Mouse (Mus musculus) G1E (cell line): ENCODE data around the gene Olfr846. TPM values are rescaled to one million over a fixed set of nuclear protein-coding genes. Genes with fewer than 3 reads are reported as not detected.

Source experiments
- ATAC-seq: 2 replicates; pipeline ENCODE4 v1.8.0; 2016; ENCODE audit warnings: mild to moderate bottlenecking; ENCODE audit not compliant: insufficient number of reproducible peaks, poor library complexity, low FRiP score, severe bottlenecking; ENCODE audit errors: extremely low read depth
- DNase-seq: peaks from one replicate; pipeline ENCODE4 v3.0.0; 2012; ENCODE audit warnings: low spot score
- H3K27me3 ChIP-seq: 2 replicates; pipeline ENCODE4 v1.6.1; 2012; ENCODE audit warnings: mild to moderate bottlenecking, low read length, inconsistent platforms; ENCODE audit not compliant: insufficient read depth
- H3K36me3 ChIP-seq: replicated peaks from 2 replicates; pipeline ENCODE3; 2012; ENCODE audit warnings: mild to moderate bottlenecking, inconsistent platforms
- H3K4me1 ChIP-seq: 2 replicates; pipeline ENCODE4 v1.6.1; 2012; ENCODE audit warnings: low read depth, low read length, inconsistent platforms, mixed read lengths; ENCODE audit not compliant: insufficient read depth
- H3K4me3 ChIP-seq: 2 replicates; pipeline ENCODE4 v1.5.1; 2012; ENCODE audit warnings: low read depth, mild to moderate bottlenecking, inconsistent platforms, low read length, moderate library complexity, mixed read lengths
- H3K9me3 ChIP-seq: replicated peaks from 2 replicates; pipeline ENCODE4 v1.6.1; 2012; ENCODE audit warnings: inconsistent platforms
- CTCF ChIP-seq: IDR thresholded peaks from 2 replicates; pipeline ENCODE4 v1.5.1; 2012; ENCODE audit warnings: low read depth, low read length, inconsistent platforms, mixed read lengths
- GATA1 ChIP-seq: IDR thresholded peaks from 2 replicates; pipeline ENCODE4 v1.6.1; 2012; ENCODE audit warnings: borderline replicate concordance, low read length, inconsistent platforms, mixed read lengths
- GATA2 ChIP-seq: IDR thresholded peaks from 2 replicates; pipeline ENCODE4 v1.6.1; 2012; ENCODE audit warnings: low read depth, low read length, inconsistent platforms, borderline replicate concordance
- POLR2AphosphoS5 ChIP-seq: IDR thresholded peaks from 2 replicates; pipeline ENCODE4 v1.6.1; 2012; ENCODE audit warnings: low read depth, low read length, inconsistent platforms; ENCODE audit not compliant: insufficient replicate concordance
- TAL1 ChIP-seq: conservative IDR thresholded peaks from 2 replicates; pipeline ENCODE4 v1.6.1; 2012; ENCODE audit warnings: low read depth, low read length, inconsistent platforms, mixed read lengths
- polyA plus RNA-seq: library from polyadenylated mRNA; stranded (reverse); fragments of >175 nt; gene quantifications from 2 replicates; pipeline ENCODE4 v1.2.3, GENCODE M21; 2012
- total RNA-seq, 2 experiments: library from RNA; stranded (forward) in 1 of 2; stranded (reverse) in 1 of 2; fragments of 200-1000 nt in 1 of 2; fragments of >200 nt in 1 of 2; fragmentation: Nextera tagmentation in 1 of 2; gene quantifications; 2 replicates each; pipeline ENCODE4 v1.2.3; 2014 to 2017

Olfr846 gene
- total RNA-seq (2014; fragmentation: Nextera tagmentation): not detected in 2 replicates
- total RNA-seq (2017): 0.22 and 0.29 TPM in 2 replicates
- not detected in 2 replicates for polyA plus RNA-seq

- Histone ChIP-seq H3K4me1 (no peaks in the 10 kb centered on the region), H3K4me3 (no peak within 1 kb of the TSS), H3K9me3 (no peaks in the 10 kb centered on the region), H3K36me3 (no peaks in the 10 kb centered on the region), H3K27me3 (no peaks in the 10 kb centered on the region)
- DNase-seq: no peak
- no peak for ATAC-seq
- TF ChIP-seq TAL1 (no peak), CTCF (no peak), GATA1 (no peak), GATA2 (no peak), POLR2AphosphoS5 (no peak)
Observed at GRCm38 (mm10) chr9:19363905-19364304, at the start of gene Olfr846. Olfr846 (minus strand) TSS chr9:19364005.

DNA sequence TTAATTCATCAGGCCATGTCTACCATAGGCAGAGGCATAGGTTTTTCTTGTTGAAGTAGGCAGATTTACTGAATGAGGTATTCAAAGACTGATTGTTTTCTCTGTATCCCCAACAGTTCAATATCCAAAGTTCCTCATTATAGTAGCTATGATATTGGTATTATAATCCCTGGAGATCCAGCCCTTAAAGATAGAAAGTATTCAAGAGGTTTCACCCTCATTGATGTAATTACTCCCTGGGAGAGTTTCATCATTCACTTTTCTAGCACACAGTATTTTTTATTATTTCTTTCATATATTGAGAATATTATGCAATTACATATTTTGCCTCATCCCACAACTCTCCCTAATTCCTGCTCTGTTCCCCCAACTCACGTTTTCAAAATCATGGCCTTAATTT is 14.8 kb upstream of the Olfr846 start, which contains the start of gene Olfr847:
Olfr847 (minus strand) TSS at position 101 of the 400 bp plus-strand sequence.
- TF ChIP-seq POLR2AphosphoS5 (no peak), GATA2 (no peak), CTCF (no peak), TAL1 (no peak), GATA1 (no peak)
- H3K27me3 ChIP-seq: no peaks in the 10 kb centered on the region
- H3K9me3 ChIP-seq: no peaks in the 10 kb centered on the region
- H3K4me1 ChIP-seq: no peaks in the 10 kb centered on the region
- H3K36me3 ChIP-seq: no peaks in the 10 kb centered on the region
- DNase-seq: no peak
- ATAC-seq: no peak
- H3K4me3 ChIP-seq: no peak within 1 kb of the TSS

DNA sequence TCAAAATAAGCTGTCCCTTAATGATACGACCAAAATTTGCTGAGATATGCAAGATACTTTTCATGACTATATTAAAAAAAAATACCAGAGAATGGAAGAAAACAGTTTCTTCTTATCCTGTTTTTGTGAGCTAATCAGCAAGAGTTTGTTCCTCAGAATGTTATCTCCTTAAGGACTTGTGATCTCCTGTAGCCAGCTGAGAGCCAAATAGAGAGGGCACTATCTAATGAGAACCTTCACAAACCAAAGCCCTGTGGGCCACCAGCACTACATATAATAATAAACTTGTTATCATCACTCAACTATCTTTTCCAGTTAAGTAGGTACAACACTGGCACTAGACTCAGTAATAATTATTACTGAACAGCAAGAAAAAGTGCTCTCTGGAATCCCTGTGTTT is 27.6 kb downstream of the Olfr846 start, which contains the start of gene Olfr845:
Olfr845 (plus strand) TSS at position 301 of the 400 bp plus-strand sequence.
- H3K27me3 ChIP-seq: no peaks in the 10 kb centered on the region
- ATAC-seq: no peak
- H3K4me1 ChIP-seq: no peaks in the 10 kb centered on the region
- H3K4me3 ChIP-seq: no peak within 1 kb of the TSS
- no peak for DNase-seq
- H3K9me3 ChIP-seq: no peaks in the 10 kb centered on the region
- TF ChIP-seq POLR2AphosphoS5: no peak
- no peaks in the 10 kb centered on the region for H3K36me3 ChIP-seq

- TF ChIP-seq TAL1 (no peak), GATA1 (no peak), POLR2AphosphoS5 (no peak), GATA2 (no peak), CTCF (no peak)
- ATAC-seq (no peak), DNase-seq (no peak)
- Histone ChIP-seq H3K4me1 (no peaks in the 10 kb centered on the region), H3K27me3 (no peaks in the 10 kb centered on the region), H3K36me3 (no peaks in the 10 kb centered on the region), H3K4me3 (no peak within 1 kb of the TSS), H3K9me3 (no peaks in the 10 kb centered on the region)
Observed at GRCm38 (mm10) chr9:19316047-19316446, 47.8 kb downstream of the Olfr846 start, which contains the start of gene Olfr844. Olfr844 (plus strand) TSS chr9:19316347.

Other genes with a start within 250 kb of the Olfr846 start
- gene Olfr836, start 243.6 kb downstream of the Olfr846 start, total RNA-seq (2014; fragmentation: Nextera tagmentation): not detected in 2 replicates
- 0.12 and 0.27 TPM in 2 replicates for gene Olfr836, start 243.6 kb downstream of the Olfr846 start, total RNA-seq (2017)
- not detected in 2 replicates for gene Olfr836, start 243.6 kb downstream of the Olfr846 start, polyA plus RNA-seq
- gene Olfr837, start 227.7 kb downstream of the Olfr846 start, total RNA-seq (2014; fragmentation: Nextera tagmentation): not detected in 2 replicates
- gene Olfr837, start 227.7 kb downstream of the Olfr846 start, total RNA-seq (2017): 0.11 TPM in 1 of 2 replicates, not detected in the other
- not detected in 2 replicates for gene Olfr837, start 227.7 kb downstream of the Olfr846 start, polyA plus RNA-seq
- gene Olfr839-ps1, start 186.7 kb downstream of the Olfr846 start, total RNA-seq (2014; fragmentation: Nextera tagmentation): 0.10 TPM in 1 of 2 replicates, not detected in the other
- under 0.01 and 0.11 TPM in 2 replicates for gene Olfr839-ps1, start 186.7 kb downstream of the Olfr846 start, total RNA-seq (2017)
- gene Olfr839-ps1, start 186.7 kb downstream of the Olfr846 start, polyA plus RNA-seq: not detected in 2 replicates
- gene Olfr843, start 112.0 kb downstream of the Olfr846 start, total RNA-seq (2014; fragmentation: Nextera tagmentation): not detected in 2 replicates
- gene Olfr843, start 112.0 kb downstream of the Olfr846 start, total RNA-seq (2017): 0.06 and 0.11 TPM in 2 replicates
- not detected in 2 replicates for gene Olfr843, start 112.0 kb downstream of the Olfr846 start, polyA plus RNA-seq
- not detected in 2 replicates for gene Olfr844, start 47.7 kb downstream of the Olfr846 start, total RNA-seq (2014; fragmentation: Nextera tagmentation)
- 0.11 and 0.17 TPM in 2 replicates for gene Olfr844, start 47.7 kb downstream of the Olfr846 start, total RNA-seq (2017)
- gene Olfr844, start 47.7 kb downstream of the Olfr846 start, polyA plus RNA-seq: not detected in 2 replicates
- not detected in 2 replicates for gene Olfr845, start 27.5 kb downstream of the Olfr846 start, total RNA-seq (2014; fragmentation: Nextera tagmentation)
- 0.11 and 0.12 TPM in 2 replicates for gene Olfr845, start 27.5 kb downstream of the Olfr846 start, total RNA-seq (2017)
- not detected in 2 replicates for gene Olfr845, start 27.5 kb downstream of the Olfr846 start, polyA plus RNA-seq
- gene Olfr847, start 14.7 kb upstream of the Olfr846 start, total RNA-seq (2014; fragmentation: Nextera tagmentation): not detected in 2 replicates
- gene Olfr847, start 14.7 kb upstream of the Olfr846 start, total RNA-seq (2017): not detected in 2 replicates
- gene Olfr847, start 14.7 kb upstream of the Olfr846 start, polyA plus RNA-seq: not detected in 2 replicates
- not detected in 2 replicates for gene Olfr849, start 76.3 kb upstream of the Olfr846 start, total RNA-seq (2014; fragmentation: Nextera tagmentation)
- 0.05 and 0.06 TPM in 2 replicates for gene Olfr849, start 76.3 kb upstream of the Olfr846 start, total RNA-seq (2017)
- not detected in 2 replicates for gene Olfr849, start 76.3 kb upstream of the Olfr846 start, polyA plus RNA-seq
- gene Olfr850, start 114.2 kb upstream of the Olfr846 start, total RNA-seq (2014; fragmentation: Nextera tagmentation): not detected in 2 replicates
- gene Olfr850, start 114.2 kb upstream of the Olfr846 start, total RNA-seq (2017): 0.60 TPM in 1 of 2 replicates, not detected in the other
- gene Olfr850, start 114.2 kb upstream of the Olfr846 start, polyA plus RNA-seq: not detected in 2 replicates
- not detected in 2 replicates for gene Olfr851, start 129.3 kb upstream of the Olfr846 start, total RNA-seq (2014; fragmentation: Nextera tagmentation)
- 0.11 TPM in 1 of 2 replicates, not detected in the other for gene Olfr851, start 129.3 kb upstream of the Olfr846 start, total RNA-seq (2017)
- not detected in 2 replicates for gene Olfr851, start 129.3 kb upstream of the Olfr846 start, polyA plus RNA-seq
- not detected in 2 replicates for gene Olfr853, start 177.1 kb upstream of the Olfr846 start, total RNA-seq (2014; fragmentation: Nextera tagmentation)
- 0.22 TPM in 1 of 2 replicates, not detected in the other for gene Olfr853, start 177.1 kb upstream of the Olfr846 start, total RNA-seq (2017)
- not detected in 2 replicates for gene Olfr853, start 177.1 kb upstream of the Olfr846 start, polyA plus RNA-seq
- gene Olfr854, start 203.4 kb upstream of the Olfr846 start, total RNA-seq (2014; fragmentation: Nextera tagmentation): not detected in 2 replicates
- 0.49 TPM in 1 of 2 replicates, not detected in the other for gene Olfr854, start 203.4 kb upstream of the Olfr846 start, total RNA-seq (2017)
- gene Olfr854, start 203.4 kb upstream of the Olfr846 start, polyA plus RNA-seq: not detected in 2 replicates
- gene Olfr855, start 218.6 kb upstream of the Olfr846 start, total RNA-seq (2014; fragmentation: Nextera tagmentation): not detected in 2 replicates
- gene Olfr855, start 218.6 kb upstream of the Olfr846 start, total RNA-seq (2017): 0.05 TPM in 1 of 2 replicates, not detected in the other
- not detected in 2 replicates for gene Olfr855, start 218.6 kb upstream of the Olfr846 start, polyA plus RNA-seq